Mouse (Mus musculus): ENCODE data around the gene Osbpl3. TPM values are rescaled to one million over a fixed set of nuclear protein-coding genes. Genes with fewer than 3 reads are reported as not detected.

The Osbpl3 gene
- polyA plus RNA-seq, 1 experiment from 2014 or later: 9.1 TPM

DNA sequence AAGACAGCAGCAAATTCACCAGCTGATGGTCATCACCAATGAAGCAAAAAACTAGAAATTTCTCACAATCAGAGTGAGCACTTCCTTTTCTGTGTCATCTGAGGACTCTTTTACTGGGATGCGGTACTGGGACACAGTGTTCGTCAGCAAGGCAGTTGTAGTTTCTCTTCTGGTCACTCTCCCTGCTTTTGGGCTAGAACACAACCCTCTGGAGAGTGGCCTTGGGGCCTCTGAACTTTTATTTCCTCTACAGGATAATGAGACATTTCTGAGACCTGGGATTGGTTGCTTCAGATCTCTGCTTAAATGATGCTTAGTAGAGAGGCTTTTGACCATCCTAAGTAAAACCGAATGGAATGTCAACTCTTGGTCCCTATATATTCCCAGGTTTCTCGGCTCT, 29.4 kb downstream of the Osbpl3 start:
- no peaks in the 10 kb centered on the region for H3K9me3 ChIP-seq (ENCODE audit: control insufficient read depth, low read length)
- no peak overlapping the region for H3K9ac ChIP-seq (ENCODE audit: low read length)
- H3K27ac ChIP-seq (replicated peaks; ENCODE audit: low read depth, low read length): no peak overlapping the region
- 95% methylated on average over 4 of the region's 4 CpGs for WGBS
- no peaks in the 10 kb centered on the region for H3K36me3 ChIP-seq (ENCODE audit: control insufficient read depth, insufficient read depth, low read length)
- ATAC-seq (ENCODE audit: insufficient number of reproducible peaks, low FRiP score, low TSS enrichment, low read depth) (no peak), DNase-seq (ENCODE audit: low spot score) (no peak)
- H3K4me1 ChIP-seq (ENCODE audit: control insufficient read depth, insufficient read depth, low read length): no peaks in the 10 kb centered on the region
- H3K4me2 ChIP-seq (ENCODE audit: low read depth, severe bottlenecking): no peak overlapping the region
- H3K27me3 ChIP-seq (ENCODE audit: control insufficient read depth, insufficient read depth, low read length): no peaks in the 10 kb centered on the region
- no peak overlapping the region for H3K4me3 ChIP-seq (ENCODE audit: low read depth, low read length)

DNA sequence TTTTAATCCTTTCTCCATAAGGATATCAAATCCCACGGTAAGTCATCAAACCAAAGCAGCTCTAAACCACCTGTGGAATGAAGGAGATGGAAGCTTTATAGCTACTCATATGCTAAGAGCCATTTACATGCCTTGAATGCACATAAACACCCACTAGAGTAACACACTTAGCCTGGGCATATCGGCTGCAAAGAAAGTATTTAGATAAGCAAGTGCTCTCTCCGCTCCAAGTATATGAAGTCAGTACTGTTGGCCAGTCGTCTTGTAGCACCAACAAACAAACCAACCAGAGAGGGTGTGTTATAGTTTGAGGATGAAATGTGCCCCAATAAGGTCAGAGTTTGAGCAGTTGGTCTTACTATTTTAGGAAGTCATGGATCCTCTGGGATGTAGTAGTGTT, 31.7 kb downstream of the Osbpl3 start:
- H3K27me3 ChIP-seq (ENCODE audit: control insufficient read depth, insufficient read depth, low read length): no peaks in the 10 kb centered on the region
- no peak for ATAC-seq (ENCODE audit: insufficient number of reproducible peaks, low FRiP score, low TSS enrichment, low read depth)
- H3K9me3 ChIP-seq (ENCODE audit: control insufficient read depth, low read length): no peaks in the 10 kb centered on the region

DNA sequence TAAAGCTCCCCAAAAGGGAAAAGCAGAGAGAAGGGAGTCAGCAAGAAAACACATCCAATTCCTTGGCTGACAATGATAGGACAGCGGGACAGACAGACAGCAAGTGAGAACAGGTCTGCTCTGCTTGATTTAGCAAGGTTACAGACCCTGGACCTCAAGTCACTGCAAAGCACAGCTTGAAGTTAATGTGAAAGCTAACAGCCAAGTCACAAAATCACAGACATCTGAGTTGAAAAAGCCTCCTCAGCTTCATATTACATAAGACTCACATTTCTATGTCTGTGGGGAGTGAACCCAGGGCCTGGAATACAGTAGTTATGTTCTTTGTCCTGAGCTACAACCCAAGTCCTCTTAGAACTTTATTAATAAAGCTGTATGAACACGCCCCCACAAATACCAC, 35.6 kb downstream of the Osbpl3 start:
- H3K4me3 ChIP-seq (ENCODE audit: low read depth, low read length): no peak overlapping the region
- no peaks in the 10 kb centered on the region for H3K4me1 ChIP-seq (ENCODE audit: control insufficient read depth, insufficient read depth, low read length)
- 91% methylated on average over 2 of the region's 2 CpGs for WGBS
- DNase-seq (ENCODE audit: low spot score) (no peak), ATAC-seq (ENCODE audit: insufficient number of reproducible peaks, low FRiP score, low TSS enrichment, low read depth) (no peak)
- no peaks in the 10 kb centered on the region for H3K9me3 ChIP-seq (ENCODE audit: control insufficient read depth, low read length)
- H3K4me2 ChIP-seq (ENCODE audit: low read depth, severe bottlenecking): no peak overlapping the region
- H3K36me3 ChIP-seq (ENCODE audit: control insufficient read depth, insufficient read depth, low read length): no peaks in the 10 kb centered on the region
- H3K27me3 ChIP-seq (ENCODE audit: control insufficient read depth, insufficient read depth, low read length): no peaks in the 10 kb centered on the region
- H3K27ac ChIP-seq (replicated peaks; ENCODE audit: low read depth, low read length): no peak overlapping the region
- no peak overlapping the region for H3K9ac ChIP-seq (ENCODE audit: low read length)

More for the DNA sequence above, 31.7 kb downstream of the Osbpl3 start:
- 92% methylated on average over 4 of the region's 4 CpGs for WGBS
- DNase-seq (ENCODE audit: low spot score): no peak
- Histone ChIP-seq H3K9ac (ENCODE audit: low read length) (no peak overlapping the region), H3K4me1 (ENCODE audit: control insufficient read depth, insufficient read depth, low read length) (no peaks in the 10 kb centered on the region), H3K27ac (replicated peaks; ENCODE audit: low read depth, low read length) (no peak overlapping the region), H3K4me3 (ENCODE audit: low read depth, low read length) (no peak overlapping the region), H3K36me3 (ENCODE audit: control insufficient read depth, insufficient read depth, low read length) (no peaks in the 10 kb centered on the region), H3K4me2 (ENCODE audit: low read depth, severe bottlenecking) (no peak overlapping the region)

DNA sequence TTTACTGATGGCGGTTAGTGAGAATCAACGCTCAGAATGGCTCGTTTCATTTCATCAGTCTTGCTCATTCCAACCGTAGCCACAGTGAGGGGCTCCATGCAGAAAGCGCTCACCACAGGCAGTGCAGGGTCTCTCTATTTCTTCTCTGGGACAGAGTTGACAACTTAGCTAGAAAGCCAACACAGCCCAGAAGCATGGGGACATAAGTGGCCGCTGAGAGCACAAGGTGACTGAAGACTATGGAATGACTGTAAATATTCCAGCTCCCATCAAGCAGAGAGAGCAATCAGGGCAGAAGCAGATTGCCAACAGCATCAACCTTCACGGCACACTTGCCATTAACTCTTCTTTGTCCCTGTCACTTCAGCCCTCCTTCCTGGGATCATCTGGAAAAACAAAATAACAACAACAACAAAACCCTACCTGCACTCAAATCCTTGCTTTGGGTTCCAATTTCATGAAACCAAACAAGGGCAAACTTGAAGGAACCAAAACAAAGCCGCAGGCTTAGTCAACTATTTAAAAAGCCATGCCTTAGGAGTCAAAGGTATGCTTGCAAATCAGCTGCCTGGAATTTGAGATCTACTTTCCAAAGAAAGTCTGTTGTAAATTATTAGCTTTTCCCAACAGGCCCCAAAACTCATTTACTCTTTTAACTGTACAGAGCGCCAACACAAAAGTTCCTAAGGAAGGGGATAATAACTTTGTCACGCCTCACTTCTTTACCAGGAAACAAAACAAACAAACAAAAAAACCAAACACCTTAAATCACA, 36.3 kb downstream of the Osbpl3 start:
- Histone ChIP-seq H3K4me3 (ENCODE audit: low read depth, low read length) (no peak overlapping the region), H3K36me3 (ENCODE audit: control insufficient read depth, insufficient read depth, low read length) (no peaks in the 10 kb centered on the region), H3K4me1 (ENCODE audit: control insufficient read depth, insufficient read depth, low read length) (no peaks in the 10 kb centered on the region), H3K9ac (ENCODE audit: low read length) (no peak overlapping the region), H3K27ac (replicated peaks; ENCODE audit: low read depth, low read length) (no peak overlapping the region; the same call in 1 of the 2 replicates), H3K9me3 (ENCODE audit: control insufficient read depth, low read length) (no peaks in the 10 kb centered on the region), H3K27me3 (ENCODE audit: control insufficient read depth, insufficient read depth, low read length) (no peaks in the 10 kb centered on the region), H3K4me2 (ENCODE audit: low read depth, severe bottlenecking) (no peak overlapping the region)
- WGBS: 81% methylated on average over 10 of the region's 10 CpGs
- no peak for DNase-seq (ENCODE audit: low spot score)
- ATAC-seq (ENCODE audit: insufficient number of reproducible peaks, low FRiP score, low TSS enrichment, low read depth): no peak

DNA sequence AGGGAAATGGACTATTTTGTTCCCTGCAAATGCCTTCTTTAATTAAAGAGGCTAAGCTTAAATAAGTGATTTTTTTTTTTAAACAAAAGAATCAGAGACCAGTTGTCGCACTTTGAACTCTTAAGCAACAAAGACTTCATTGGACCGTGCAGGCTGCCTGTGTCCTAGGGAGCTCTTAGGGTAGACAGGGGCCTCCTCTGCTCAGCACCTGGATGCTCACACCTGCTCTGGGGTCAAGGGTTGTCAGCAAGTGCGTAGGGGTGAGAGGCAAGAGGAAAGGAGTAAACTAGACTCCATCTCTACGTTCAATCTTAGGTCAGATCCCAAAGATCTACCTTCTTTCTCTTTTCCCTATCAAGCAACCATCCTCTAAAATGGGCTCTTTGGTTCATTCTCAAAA, 37.0 kb downstream of the Osbpl3 start:
- H3K27me3 ChIP-seq (ENCODE audit: control insufficient read depth, insufficient read depth, low read length): no peaks in the 10 kb centered on the region
- H3K4me1 ChIP-seq (ENCODE audit: control insufficient read depth, insufficient read depth, low read length): no peaks in the 10 kb centered on the region
- H3K9me3 ChIP-seq (ENCODE audit: control insufficient read depth, low read length): no peaks in the 10 kb centered on the region
- ATAC-seq (ENCODE audit: insufficient number of reproducible peaks, low FRiP score, low TSS enrichment, low read depth): no peak
- H3K4me3 ChIP-seq (ENCODE audit: low read depth, low read length): no peak overlapping the region
- no peak overlapping the region for H3K9ac ChIP-seq (ENCODE audit: low read length)
- H3K27ac ChIP-seq (replicated peaks; ENCODE audit: low read depth, low read length): no peak overlapping the region
- DNase-seq (ENCODE audit: low spot score): no peak
- H3K36me3 ChIP-seq (ENCODE audit: control insufficient read depth, insufficient read depth, low read length): no peaks in the 10 kb centered on the region
- 94% methylated on average over 4 of the region's 4 CpGs for WGBS
- no peak overlapping the region for H3K4me2 ChIP-seq (ENCODE audit: low read depth, severe bottlenecking)

DNA sequence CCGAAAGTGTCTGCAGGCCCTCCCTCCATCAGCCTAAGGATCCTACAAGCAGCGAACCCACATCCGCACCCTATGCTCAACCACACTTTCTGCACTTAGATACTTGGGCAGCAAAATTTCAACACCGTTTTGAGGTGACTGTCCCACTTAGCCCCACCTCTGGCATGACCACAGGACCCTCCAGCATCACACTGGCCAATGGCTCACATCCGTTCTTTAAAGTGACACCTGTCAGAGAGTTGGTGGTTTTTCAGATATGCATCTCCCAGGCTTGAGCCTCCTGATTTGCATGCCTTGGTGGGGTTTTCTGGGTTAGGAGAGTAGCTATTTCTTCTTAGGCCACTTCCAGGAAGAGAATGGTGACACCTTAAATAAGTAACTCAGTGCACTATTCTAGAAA, 39.1 kb downstream of the Osbpl3 start:
- DNase-seq (ENCODE audit: low spot score): no peak
- Histone ChIP-seq H3K27me3 (ENCODE audit: control insufficient read depth, insufficient read depth, low read length) (no peaks in the 10 kb centered on the region), H3K4me3 (ENCODE audit: low read depth, low read length) (no peak overlapping the region), H3K9ac (ENCODE audit: low read length) (no peak overlapping the region), H3K36me3 (ENCODE audit: control insufficient read depth, insufficient read depth, low read length) (no peaks in the 10 kb centered on the region), H3K9me3 (ENCODE audit: control insufficient read depth, low read length) (no peaks in the 10 kb centered on the region), H3K4me2 (ENCODE audit: low read depth, severe bottlenecking) (no peak overlapping the region), H3K27ac (replicated peaks; ENCODE audit: low read depth, low read length) (no peak overlapping the region), H3K4me1 (ENCODE audit: control insufficient read depth, insufficient read depth, low read length) (no peaks in the 10 kb centered on the region)
- 92% methylated on average over 5 of the region's 5 CpGs for WGBS
- ATAC-seq (ENCODE audit: insufficient number of reproducible peaks, low FRiP score, low TSS enrichment, low read depth): no peak

DNA sequence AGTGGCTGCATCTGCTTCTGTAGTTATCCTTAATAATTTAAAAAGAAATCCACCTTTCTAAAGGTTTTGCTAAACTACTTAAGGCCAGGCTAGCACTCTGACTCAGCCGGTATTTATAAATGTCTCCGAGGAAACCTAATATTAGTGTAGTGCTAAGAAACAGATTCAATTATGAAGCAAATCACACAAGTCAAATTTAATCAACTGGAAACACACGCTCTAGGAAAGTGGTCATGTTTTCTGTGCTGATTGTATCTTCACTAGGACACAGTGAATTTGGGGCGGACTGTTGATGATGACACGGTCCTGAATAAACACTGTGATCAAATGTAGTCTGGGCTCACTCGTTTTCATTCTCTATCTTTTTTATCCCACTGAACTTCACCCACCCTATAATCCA, 40.6 kb downstream of the Osbpl3 start:
- no peak overlapping the region for H3K4me2 ChIP-seq (ENCODE audit: low read depth, severe bottlenecking)
- 88% methylated on average over 6 of the region's 6 CpGs for WGBS
- DNase-seq (ENCODE audit: low spot score) (no peak), ATAC-seq (ENCODE audit: insufficient number of reproducible peaks, low FRiP score, low TSS enrichment, low read depth) (no peak)
- no peaks in the 10 kb centered on the region for H3K4me1 ChIP-seq (ENCODE audit: control insufficient read depth, insufficient read depth, low read length)
- no peak overlapping the region for H3K4me3 ChIP-seq (ENCODE audit: low read depth, low read length)
- no peak overlapping the region for H3K27ac ChIP-seq (replicated peaks; ENCODE audit: low read depth, low read length)
- H3K36me3 ChIP-seq (ENCODE audit: control insufficient read depth, insufficient read depth, low read length): no peaks in the 10 kb centered on the region
- no peak overlapping the region for H3K9ac ChIP-seq (ENCODE audit: low read length)
- H3K9me3 ChIP-seq (ENCODE audit: control insufficient read depth, low read length): no peaks in the 10 kb centered on the region
- no peaks in the 10 kb centered on the region for H3K27me3 ChIP-seq (ENCODE audit: control insufficient read depth, insufficient read depth, low read length)

DNA sequence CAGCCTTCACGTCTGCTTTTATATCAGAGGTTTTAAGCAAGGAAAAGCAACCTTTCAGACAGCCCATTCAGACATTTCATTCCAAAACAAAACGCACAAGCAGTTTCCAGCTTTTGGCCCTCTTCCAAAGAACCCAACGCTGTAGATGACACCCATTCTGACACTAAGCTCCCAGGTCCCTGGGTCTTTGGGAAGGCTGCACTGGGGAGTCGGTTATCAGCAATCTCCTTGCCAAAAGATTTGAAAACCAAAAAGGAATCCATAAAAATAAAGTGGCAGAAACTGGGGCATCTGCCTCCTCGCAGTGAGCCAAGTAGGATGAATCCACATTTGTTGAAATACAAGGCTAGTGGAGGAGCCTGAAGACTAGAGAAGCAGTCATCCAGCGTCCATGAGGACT, 41.5 kb downstream of the Osbpl3 start:
- WGBS: 86% methylated on average over 6 of the region's 6 CpGs
- H3K27me3 ChIP-seq (ENCODE audit: control insufficient read depth, insufficient read depth, low read length): no peaks in the 10 kb centered on the region
- no peaks in the 10 kb centered on the region for H3K4me1 ChIP-seq (ENCODE audit: control insufficient read depth, insufficient read depth, low read length)
- H3K27ac ChIP-seq (replicated peaks; ENCODE audit: low read depth, low read length): no peak overlapping the region
- H3K36me3 ChIP-seq (ENCODE audit: control insufficient read depth, insufficient read depth, low read length): no peaks in the 10 kb centered on the region
- no peak overlapping the region for H3K4me2 ChIP-seq (ENCODE audit: low read depth, severe bottlenecking)
- no peak for DNase-seq (ENCODE audit: low spot score)
- H3K4me3 ChIP-seq (ENCODE audit: low read depth, low read length): no peak overlapping the region
- no peak overlapping the region for H3K9ac ChIP-seq (ENCODE audit: low read length)
- H3K9me3 ChIP-seq (ENCODE audit: control insufficient read depth, low read length): no peaks in the 10 kb centered on the region
- ATAC-seq (ENCODE audit: insufficient number of reproducible peaks, low FRiP score, low TSS enrichment, low read depth): no peak

DNA sequence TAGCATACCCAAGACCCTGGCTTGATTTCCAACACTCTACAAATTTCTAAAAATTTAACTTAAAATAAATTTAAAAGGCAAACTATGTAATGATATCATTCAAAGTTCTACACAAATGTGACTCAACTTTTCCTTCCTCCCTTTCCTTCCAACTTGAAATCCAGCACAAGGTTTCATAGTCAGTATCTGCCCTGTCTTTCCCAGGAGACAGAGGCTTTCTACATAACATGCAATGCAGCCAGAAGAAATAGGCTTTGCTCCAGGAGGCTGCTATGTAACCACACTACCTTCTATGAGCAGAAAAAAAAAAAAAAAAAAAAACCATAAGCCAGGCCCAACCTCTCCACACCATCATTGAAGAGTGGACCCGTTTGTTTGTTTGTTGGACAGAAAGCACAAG, 42.6 kb downstream of the Osbpl3 start:
- H3K4me3 ChIP-seq (ENCODE audit: low read depth, low read length): no peak overlapping the region
- no peak overlapping the region for H3K9ac ChIP-seq (ENCODE audit: low read length)
- DNase-seq (ENCODE audit: low spot score): no peak
- 72% methylated on average over 1 of the region's 1 CpGs for WGBS
- no peak overlapping the region for H3K27ac ChIP-seq (replicated peaks; ENCODE audit: low read depth, low read length)
- H3K4me2 ChIP-seq (ENCODE audit: low read depth, severe bottlenecking): no peak overlapping the region
- no peaks in the 10 kb centered on the region for H3K27me3 ChIP-seq (ENCODE audit: control insufficient read depth, insufficient read depth, low read length)
- H3K9me3 ChIP-seq (ENCODE audit: control insufficient read depth, low read length): no peaks in the 10 kb centered on the region
- no peaks in the 10 kb centered on the region for H3K36me3 ChIP-seq (ENCODE audit: control insufficient read depth, insufficient read depth, low read length)
- ATAC-seq (ENCODE audit: insufficient number of reproducible peaks, low FRiP score, low TSS enrichment, low read depth): no peak
- no peaks in the 10 kb centered on the region for H3K4me1 ChIP-seq (ENCODE audit: control insufficient read depth, insufficient read depth, low read length)

All from limb, embryonic 11.5 days (tissue).